Mouse (Mus musculus) MEL (cell line): ENCODE data around the gene Lyrm1. TPM values are rescaled to one million over a fixed set of nuclear protein-coding genes. Genes with fewer than 3 reads are reported as not detected.

ENCODE experiments used
- DNase-seq: peaks from one replicate; pipeline ENCODE4 v3.0.0; 2011; ENCODE audit warnings: low read depth, low spot score
- H3K27ac ChIP-seq: 2 replicates; pipeline ENCODE4 v1.5.1; 2012; ENCODE audit warnings: low read depth, mild to moderate bottlenecking, control low read depth, low read length, moderate library complexity; ENCODE audit not compliant: control insufficient read depth
- H3K27me3 ChIP-seq, 2 experiments: fragments of 150-350 bp in 1 of 2; sonication (generic) in 1 of 2; 2 replicates each; pipeline ENCODE4 v1.6.1; 2012; ENCODE audit warnings: low read length in 2 of 2, mild to moderate bottlenecking in 2 of 2, improper control_type of control experiment in 1 of 2, moderate library complexity in 1 of 2; ENCODE audit not compliant: insufficient read depth in 2 of 2, control insufficient read depth in 1 of 2
- H3K36me3 ChIP-seq, 2 experiments: 2 replicates each; pipeline ENCODE4 v1.6.1; 2012 to 2014; ENCODE audit warnings: low read length in 2 of 2, improper control_type of control experiment in 1 of 2, inconsistent platforms in 1 of 2, mild to moderate bottlenecking in 1 of 2; ENCODE audit not compliant: insufficient read depth in 2 of 2, control insufficient read depth in 1 of 2
- H3K4me1 ChIP-seq, 2 experiments: fragments of 150-350 bp in 1 of 2; sonication (generic) in 1 of 2; 2 replicates each; pipeline ENCODE4 v1.6.1; 2012; ENCODE audit warnings: low read length in 2 of 2, improper control_type of control experiment in 1 of 2, mild to moderate bottlenecking in 1 of 2; ENCODE audit not compliant: insufficient read depth in 2 of 2, control insufficient read depth in 1 of 2
- H3K4me3 ChIP-seq, 2 experiments: fragments of 150-350 bp in 1 of 2; sonication (generic) in 1 of 2; 2 replicates each; pipeline ENCODE4 v1.5.1; 2012; ENCODE audit warnings: low read depth in 2 of 2, low read length in 2 of 2, mild to moderate bottlenecking in 2 of 2, moderate library complexity in 2 of 2, control low read depth in 1 of 2, improper control_type of control experiment in 1 of 2; ENCODE audit not compliant: control insufficient read depth in 1 of 2, insufficient read depth in 1 of 2
- H3K79me2 ChIP-seq: 2 replicates; pipeline ENCODE4 v1.6.1; 2012; ENCODE audit warnings: mild to moderate bottlenecking, low read length, moderate library complexity; ENCODE audit not compliant: control insufficient read depth, poor library complexity, insufficient read depth
- H3K9ac ChIP-seq: 2 replicates; pipeline ENCODE4 v1.6.1; 2012; ENCODE audit warnings: low read depth, mild to moderate bottlenecking, control low read depth, low read length, moderate library complexity; ENCODE audit not compliant: control insufficient read depth, poor library complexity, severe bottlenecking
- H3K9me3 ChIP-seq: fragments of 150-350 bp; sonication (generic); replicated peaks from 2 replicates; pipeline ENCODE4 v1.6.1; 2012; ENCODE audit warnings: mild to moderate bottlenecking, low read length, improper control_type of control experiment, moderate library complexity; ENCODE audit not compliant: insufficient read depth
- BHLHE40 ChIP-seq: IDR thresholded peaks from 2 replicates; pipeline ENCODE4 v1.6.1; 2012; ENCODE audit warnings: low read depth, mild to moderate bottlenecking, inconsistent platforms, low read length, improper control_type of control experiment, borderline replicate concordance
- CHD1 ChIP-seq: IDR thresholded peaks from 2 replicates; pipeline ENCODE4 v1.6.1; 2012; ENCODE audit warnings: low read depth, mild to moderate bottlenecking, inconsistent platforms, low read length, improper control_type of control experiment
- CTCF ChIP-seq, 3 experiments: IDR thresholded peaks in 2 of 3; conservative IDR thresholded peaks in 1 of 3; 2 replicates each; pipeline ENCODE4 v1.5.1; 2011 to 2012; ENCODE audit warnings: low read length in 3 of 3, low read depth in 2 of 3, mild to moderate bottlenecking in 2 of 3, improper control_type of control experiment in 1 of 3, inconsistent platforms in 1 of 3, mixed read lengths in 1 of 3, moderate library complexity in 1 of 3; ENCODE audit not compliant: control insufficient read depth in 1 of 3, insufficient read depth in 1 of 3, poor library complexity in 1 of 3, severe bottlenecking in 1 of 3
- GABPA ChIP-seq: IDR thresholded peaks from 2 replicates; pipeline ENCODE4 v1.6.1; 2012; ENCODE audit warnings: low read depth, mild to moderate bottlenecking, inconsistent platforms, low read length, improper control_type of control experiment, moderate library complexity
- HCFC1 ChIP-seq: IDR thresholded peaks from 2 replicates; pipeline ENCODE4 v1.6.1; 2012; ENCODE audit warnings: low read depth, mild to moderate bottlenecking, inconsistent platforms, low read length, improper control_type of control experiment, moderate library complexity
- MAX ChIP-seq: IDR thresholded peaks from 2 replicates; pipeline ENCODE4 v1.6.1; 2011; ENCODE audit warnings: low read length, improper control_type of control experiment
- MEF2A ChIP-seq: IDR thresholded peaks from 2 replicates; pipeline ENCODE4 v1.6.1; 2014; ENCODE audit warnings: low read depth, mild to moderate bottlenecking, inconsistent platforms, low read length, improper control_type of control experiment; ENCODE audit not compliant: poor library complexity, insufficient replicate concordance, severe bottlenecking; ENCODE audit errors: extremely low read depth
- MYB ChIP-seq: IDR thresholded peaks from 2 replicates; pipeline ENCODE4 v1.6.1; 2011; ENCODE audit warnings: mild to moderate bottlenecking, low read depth, low read length, improper control_type of control experiment
- MYC ChIP-seq: IDR thresholded peaks from 2 replicates; pipeline ENCODE4 v1.6.1; 2011; ENCODE audit warnings: low read depth, mild to moderate bottlenecking, low read length, improper control_type of control experiment, moderate library complexity
- POLR2AphosphoS2 ChIP-seq: IDR thresholded peaks from 2 replicates; pipeline ENCODE4 v1.6.1; 2011; ENCODE audit warnings: low read length, improper control_type of control experiment
- RCOR1 ChIP-seq: IDR thresholded peaks from 2 replicates; pipeline ENCODE4 v1.6.1; 2012; ENCODE audit warnings: low read depth, mild to moderate bottlenecking, inconsistent platforms, low read length, improper control_type of control experiment
- SIN3A ChIP-seq: IDR thresholded peaks from 2 replicates; pipeline ENCODE4 v1.6.1; 2012; ENCODE audit warnings: low read length, improper control_type of control experiment, inconsistent platforms
- TAL1 ChIP-seq: IDR thresholded peaks from 2 replicates; pipeline ENCODE4 v1.6.1; 2012; ENCODE audit warnings: mild to moderate bottlenecking, inconsistent platforms, low read length, moderate library complexity, mixed read lengths
- TBP ChIP-seq: IDR thresholded peaks from 2 replicates; pipeline ENCODE4 v1.8.0; 2011; ENCODE audit warnings: low read depth, low read length, improper control_type of control experiment
- TCF12 ChIP-seq: IDR thresholded peaks from 2 replicates; pipeline ENCODE4 v1.6.1; 2014; ENCODE audit warnings: low read depth, mild to moderate bottlenecking, inconsistent platforms, low read length, improper control_type of control experiment, moderate library complexity
- UBTF ChIP-seq: IDR thresholded peaks from 2 replicates; pipeline ENCODE4 v1.6.1; 2012; ENCODE audit warnings: low read depth, mild to moderate bottlenecking, inconsistent platforms, low read length, improper control_type of control experiment, moderate library complexity, borderline replicate concordance; ENCODE audit not compliant: insufficient read depth
- USF1 ChIP-seq: IDR thresholded peaks from 2 replicates; pipeline ENCODE4 v1.6.1; 2014; ENCODE audit warnings: low read depth, mild to moderate bottlenecking, inconsistent platforms, low read length, improper control_type of control experiment, moderate library complexity
- USF2 ChIP-seq, 2 experiments: IDR thresholded peaks; 2 replicates each; pipeline ENCODE4 v1.6.1; 2011 to 2012; ENCODE audit warnings: improper control_type of control experiment in 2 of 2, low read length in 2 of 2, borderline replicate concordance in 1 of 2, inconsistent platforms in 1 of 2, low read depth in 1 of 2, mild to moderate bottlenecking in 1 of 2; ENCODE audit not compliant: insufficient read depth in 1 of 2
- ZC3H11A ChIP-seq: IDR thresholded peaks from 2 replicates; pipeline ENCODE4 v1.6.1; 2012; ENCODE audit warnings: low read depth, mild to moderate bottlenecking, inconsistent platforms, low read length, improper control_type of control experiment
- ZKSCAN1 ChIP-seq: IDR thresholded peaks from 2 replicates; pipeline ENCODE4 v1.6.1; 2012; ENCODE audit warnings: low read depth, mild to moderate bottlenecking, inconsistent platforms, low read length, improper control_type of control experiment, moderate library complexity
- polyA plus RNA-seq, 2 experiments: library from polyadenylated mRNA; stranded (reverse) in 1 of 2; unstranded in 1 of 2; fragments of >175 nt in 1 of 2; fragments of >200 nt in 1 of 2; gene quantifications; 2 replicates each; pipeline versions ENCODE4 v1.2.1 to v1.2.4; 2012; ENCODE audit warnings: low replicate concordance in 2 of 2, low read depth in 1 of 2; ENCODE audit not compliant: insufficient read length in 2 of 2, insufficient read depth in 1 of 2, missing spikeins in 1 of 2
- total RNA-seq: library from RNA; depleted of rRNA; stranded (reverse); fragments of 300-350 nt; gene quantifications from 2 replicates; pipeline ENCODE4 v1.2.3, GENCODE M21; 2012

Lyrm1 gene
- total and polyA plus RNA-seq, 3 experiments: 4.0 to 4.4 TPM; not detected in 1

- H3K4me1 ChIP-seq: peaks cover 9 to 10% of the 10 kb centered on the region in 2 experiments
- no peaks in the 10 kb centered on the region for H3K27me3 ChIP-seq
- no peak overlapping the region for H3K9ac ChIP-seq
- TF ChIP-seq TAL1: no peak
- TF ChIP-seq UBTF: no peak
- no peak for TF ChIP-seq USF1
- TF ChIP-seq ZC3H11A: no peak
- TF ChIP-seq ZKSCAN1: no peak
- no peak for TF ChIP-seq MYC
- no peak for TF ChIP-seq POLR2AphosphoS2
- no peak for TF ChIP-seq TBP
- no peak for TF ChIP-seq USF2 (IDR thresholded peaks at IDR 0.05; ENCODE audit: borderline replicate concordance in 1 of 2, insufficient read depth in 1 of 2, low read depth in 1 of 2, low read length in 2 of 2)
- TF ChIP-seq SIN3A: no peak
- no peak for TF ChIP-seq MYB
- no peak for TF ChIP-seq MEF2A
- TF ChIP-seq RCOR1: no peak
- TF ChIP-seq GABPA: no peak
- TF ChIP-seq HCFC1: no peak
- H3K36me3 ChIP-seq: peaks cover 0 to 13% of the 10 kb centered on the region in 2 experiments; a peak in 2 of 4 replicates
- DNase-seq: no peak
- no peaks in the 10 kb centered on the region for H3K79me2 ChIP-seq
- H3K27ac ChIP-seq: no peak overlapping the region
- no peaks in the 10 kb centered on the region for H3K9me3 ChIP-seq
- H3K4me3 ChIP-seq: no peak overlapping the region
These were observed 34.7 kb upstream of the Lyrm1 start for GRCm38 (mm10) chr7:119860971-119861334.

GRCm38 (mm10) chr7:119861335-119862091 is 34.1 kb upstream of the Lyrm1 start:
- no peak overlapping the region for H3K9ac ChIP-seq
- no peaks in the 10 kb centered on the region for H3K27me3 ChIP-seq
- H3K9me3 ChIP-seq: no peaks in the 10 kb centered on the region
- no peak overlapping the region for H3K27ac ChIP-seq
- H3K4me1 ChIP-seq: peaks cover 9 to 10% of the 10 kb centered on the region in 2 experiments
- no peaks in the 10 kb centered on the region for H3K79me2 ChIP-seq
- TF ChIP-seq MYC (no peak), TAL1 (no peak), CHD1 (no peak), UBTF (no peak), ZKSCAN1 (no peak), MEF2A (no peak), BHLHE40 (no peak), RCOR1 (no peak), TCF12 (no peak), HCFC1 (no peak), SIN3A (no peak), CTCF (IDR thresholded peaks at IDR 0.05 in 2 of 3, conservative IDR thresholded peaks at IDR 0.05 in 1 of 3; ENCODE audit: control insufficient read depth in 1 of 3, insufficient read depth in 1 of 3, low read depth in 2 of 3, low read length in 3 of 3, poor library complexity in 1 of 3, severe bottlenecking in 1 of 3) (no peak), MAX (no peak)
- H3K4me3 ChIP-seq: no peak overlapping the region
- no peak for DNase-seq
- peaks cover 0 to 13% of the 10 kb centered on the region in 2 experiments; a peak in 2 of 4 replicates for H3K36me3 ChIP-seq
